Mouse (Mus musculus): ENCODE results near the gene Dgkz.

The Dgkz gene

GRCm38 (mm10) chr2:91958701-91959457 is 16.8 kb downstream of the Dgkz start:
- no peak for TF ChIP-seq GATA4 (IDR thresholded peaks at IDR 0.05; ENCODE audit: insufficient replicate concordance, low read length)

GRCm38 (mm10) chr2:91958049-91958448 is 17.6 kb downstream of the Dgkz start:
- no peak for TF ChIP-seq GATA4 (IDR thresholded peaks at IDR 0.05; ENCODE audit: insufficient replicate concordance, low read length)

DNA sequence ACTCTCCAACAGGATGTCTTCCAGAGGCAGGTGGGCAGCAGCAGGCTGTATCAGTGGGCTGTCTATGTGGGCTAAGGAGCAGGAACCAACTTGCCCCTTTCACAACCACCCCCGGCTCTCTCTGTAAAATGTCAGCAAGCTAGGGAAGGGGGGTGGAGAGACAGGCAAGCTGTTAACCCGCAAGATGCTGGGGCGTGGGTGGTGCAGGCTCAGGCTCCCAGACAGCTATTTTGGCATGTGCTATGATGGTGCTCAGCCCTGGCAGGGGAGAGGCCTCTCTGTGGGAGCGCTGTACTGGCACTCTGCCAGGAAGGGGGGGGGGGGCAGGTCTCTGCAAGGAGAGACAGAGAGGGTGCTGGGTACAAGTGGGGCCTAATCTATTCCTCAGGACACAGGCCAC is 18.6 kb downstream of the Dgkz start:
- no peak for TF ChIP-seq GATA4 (IDR thresholded peaks at IDR 0.05; ENCODE audit: insufficient replicate concordance, low read length)

GRCm38 (mm10) chr2:91955875-91956274 is 19.8 kb downstream of the Dgkz start:
- no peak for TF ChIP-seq GATA4 (IDR thresholded peaks at IDR 0.05; ENCODE audit: insufficient replicate concordance, low read length)

DNA sequence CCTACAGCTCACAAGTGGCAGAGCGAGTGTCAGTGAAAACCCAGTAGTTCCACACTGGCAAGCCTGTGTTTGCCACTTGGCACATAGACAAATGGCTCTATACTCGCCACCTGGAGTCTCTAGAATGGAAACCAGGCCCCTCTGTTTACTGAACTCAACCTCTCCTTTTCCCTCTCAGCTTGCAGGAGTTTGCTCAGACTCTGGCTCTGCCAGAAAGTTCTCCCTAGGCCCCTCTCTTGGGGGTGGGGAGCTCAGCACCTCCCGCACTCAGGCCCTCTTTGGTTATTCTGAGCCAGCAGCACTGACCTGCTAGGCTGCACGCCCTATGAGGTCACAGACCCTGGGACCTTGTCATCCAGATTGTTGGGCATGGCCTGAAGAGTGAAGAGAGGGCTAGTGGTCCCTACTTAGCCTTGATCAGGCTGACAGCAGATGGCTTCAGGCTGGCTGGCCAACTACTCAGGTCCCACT is 20.5 kb downstream of the Dgkz start:
- TF ChIP-seq GATA4 (IDR thresholded peaks at IDR 0.05; ENCODE audit: insufficient replicate concordance, low read length): no peak

DNA sequence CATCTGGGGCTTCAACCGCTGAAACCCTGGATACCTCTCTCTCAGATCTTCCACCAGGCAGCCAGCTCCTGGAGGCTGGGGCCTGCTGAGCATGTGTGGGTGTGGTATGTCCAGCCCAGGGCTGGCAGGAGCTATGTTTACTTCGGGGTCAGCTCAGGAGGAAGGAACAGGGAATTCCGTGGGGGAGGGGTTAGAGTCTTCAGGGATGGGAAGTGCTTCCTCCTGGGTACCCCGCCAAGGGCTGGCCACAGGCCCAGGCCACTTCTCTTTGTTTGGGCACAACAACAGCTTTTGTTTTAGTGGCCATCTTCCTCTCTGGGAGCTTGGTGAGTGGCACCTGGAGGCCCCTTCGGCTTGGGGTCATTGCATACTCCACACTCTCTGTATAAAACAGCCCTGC is 21.8 kb downstream of the Dgkz start:
- peak; percentile 54; the same call in 1 of the 2 replicates for TF ChIP-seq GATA4 (IDR thresholded peaks at IDR 0.05; ENCODE audit: insufficient replicate concordance, low read length)

GRCm38 (mm10) chr2:91950275-91951085 is 25.2 kb downstream of the Dgkz start:
- no peak for TF ChIP-seq GATA4 (IDR thresholded peaks at IDR 0.05; ENCODE audit: insufficient replicate concordance, low read length)

DNA sequence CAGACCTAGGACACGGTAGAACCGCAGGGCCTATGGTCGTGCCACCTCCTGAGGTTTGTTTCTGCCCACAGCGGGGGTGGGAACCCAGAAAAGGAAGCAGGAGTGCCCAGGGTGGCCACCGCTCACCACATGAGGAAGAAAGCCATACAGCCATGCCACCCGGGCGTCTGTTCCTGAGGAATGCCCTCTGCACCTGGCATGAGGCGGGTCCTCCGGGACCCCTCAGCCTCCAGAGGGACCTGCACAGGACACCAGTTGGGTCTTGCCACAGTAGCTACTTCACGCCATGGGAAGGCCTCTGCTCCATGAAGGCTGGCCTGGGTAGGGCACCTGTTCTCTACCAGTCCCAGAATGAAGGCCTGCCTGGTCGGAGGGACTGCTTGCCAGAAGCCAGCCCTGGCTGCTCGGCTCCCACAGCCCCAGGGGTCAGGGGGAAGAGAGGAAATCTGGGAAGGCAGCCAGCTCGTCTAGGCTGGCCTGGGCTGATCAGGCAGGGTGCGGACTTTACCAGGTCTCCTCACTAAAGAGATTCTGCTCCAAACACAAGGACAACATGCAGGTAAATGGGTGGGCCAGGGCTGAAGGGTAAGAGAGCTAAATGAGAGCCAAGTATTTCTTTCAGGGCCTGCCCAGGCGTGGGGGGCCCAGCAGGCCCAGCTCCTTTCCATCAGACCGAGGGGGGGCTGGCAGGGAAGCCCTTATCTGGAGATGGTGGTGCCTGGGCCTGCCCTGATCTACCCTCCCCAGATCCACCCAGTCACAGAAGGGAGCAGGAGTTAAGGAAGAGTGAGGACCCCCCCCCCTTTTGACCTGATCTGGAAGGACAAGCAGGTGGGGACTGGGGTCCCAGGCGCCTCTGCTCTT is 26.0 kb downstream of the Dgkz start:
- no peak for TF ChIP-seq GATA4 (IDR thresholded peaks at IDR 0.05; ENCODE audit: insufficient replicate concordance, low read length)

DNA sequence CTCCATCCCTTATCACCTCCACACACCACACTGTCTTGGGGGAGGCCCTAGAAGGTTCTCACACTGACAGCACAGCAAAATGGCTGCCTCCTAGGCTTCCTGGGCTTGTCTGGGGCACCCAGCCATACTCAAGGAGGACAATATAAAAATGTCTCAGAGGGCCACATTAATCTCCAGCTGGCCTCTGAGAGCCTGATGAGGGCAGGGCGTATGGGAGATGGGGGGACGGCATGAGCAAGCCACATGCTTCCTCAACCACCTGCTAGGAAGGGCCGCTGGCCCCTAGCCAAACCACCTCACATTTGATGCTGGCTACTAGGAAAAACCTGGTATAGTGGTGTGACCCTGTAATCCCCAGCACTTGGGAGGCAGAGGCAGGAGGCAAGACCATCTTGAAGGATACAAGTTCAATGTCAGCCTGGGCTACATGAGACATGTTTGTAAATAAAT is 26.8 kb downstream of the Dgkz start:
- TF ChIP-seq GATA4 (IDR thresholded peaks at IDR 0.05; ENCODE audit: insufficient replicate concordance, low read length): no peak

GRCm38 (mm10) chr2:91948151-91948509 is 27.5 kb downstream of the Dgkz start:
- TF ChIP-seq GATA4 (IDR thresholded peaks at IDR 0.05; ENCODE audit: insufficient replicate concordance, low read length): peak; percentile 89; the same call in 1 of the 2 replicates

GRCm38 (mm10) chr2:91947397-91948150 is 28.1 kb downstream of the Dgkz start:
- TF ChIP-seq GATA4 (IDR thresholded peaks at IDR 0.05; ENCODE audit: insufficient replicate concordance, low read length): no peak

GRCm38 (mm10) chr2:91946836-91947235 is 28.8 kb downstream of the Dgkz start:
- no peak for TF ChIP-seq GATA4 (IDR thresholded peaks at IDR 0.05; ENCODE audit: insufficient replicate concordance, low read length)

GRCm38 (mm10) chr2:91945483-91945882 is 30.2 kb downstream of the Dgkz start, which contains the start of gene Gm9821:
Gm9821 (plus strand) TSS chr2:91945703.
- TF ChIP-seq GATA4 (IDR thresholded peaks at IDR 0.05; ENCODE audit: insufficient replicate concordance, low read length): no peak

DNA sequence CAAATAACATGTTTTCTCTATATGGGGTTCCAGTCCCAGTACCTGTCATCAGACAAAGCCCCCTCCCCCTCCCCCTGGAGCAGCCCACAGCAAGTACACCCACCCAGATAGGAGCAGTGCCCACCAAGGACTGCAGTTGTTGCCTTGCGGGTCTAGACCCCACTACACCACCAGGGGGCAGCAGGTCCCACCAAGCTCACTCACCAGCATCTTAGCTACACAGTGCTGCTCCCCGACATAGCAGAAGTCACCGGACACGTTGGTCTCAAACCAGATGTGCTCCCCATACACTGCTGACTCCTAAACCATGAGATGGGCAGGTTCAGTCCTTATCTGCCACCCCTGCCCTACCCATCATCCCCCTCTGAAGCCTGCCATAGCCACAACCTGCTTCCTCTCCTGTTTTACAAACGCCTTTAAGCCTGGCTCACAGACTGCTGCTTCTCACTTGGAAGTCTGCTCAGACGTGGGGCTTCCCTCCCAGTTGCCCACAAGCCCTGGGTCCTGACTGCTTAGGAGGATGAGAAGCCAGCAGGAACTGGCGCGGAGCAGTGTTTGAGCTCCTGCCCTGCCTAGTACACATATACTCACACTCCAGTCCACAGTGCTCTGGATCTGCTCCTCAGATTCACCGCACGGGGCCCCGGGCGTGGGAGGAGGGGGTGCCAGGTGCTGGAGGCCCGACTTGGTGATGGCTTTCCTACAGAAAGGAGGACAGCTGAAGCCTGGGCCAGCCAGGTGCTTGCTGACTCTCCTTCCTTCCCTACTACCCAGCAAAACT is 31.3 kb downstream of the Dgkz start:
- no peak for TF ChIP-seq GATA4 (IDR thresholded peaks at IDR 0.05; ENCODE audit: insufficient replicate concordance, low read length)

Measured in liver, adult (tissue).